Mouse (Mus musculus) gonadal fat pad, adult 2 months (tissue): ENCODE results near the gene Cct3. TPM values are rescaled to one million over a fixed set of nuclear protein-coding genes. Genes with fewer than 3 reads are reported as not detected.
"Not testable (repeated sequence)": the region's sequence is repeated elsewhere in the genome, so short reads cannot be mapped to it uniquely, and the experiment has no call there.

Experiments
- DNase-seq: peaks from one replicate; pipeline ENCODE4 v3.0.0-alpha.2; 2012; ENCODE audit warnings: low read depth
- polyA plus RNA-seq: library from polyadenylated mRNA; depleted of rRNA; stranded (reverse); fragments of >200 nt; gene quantifications from 2 replicates; pipeline ENCODE4 v1.2.3, GENCODE M21; 2012; rRNA removed

Cct3 gene
- polyA plus RNA-seq, 1 experiment = 134 TPM

- DNase-seq = no peak
These were observed 64.2 kb downstream of the Cct3 start for GRCm38 (mm10) chr3:88361096-88361495.

GRCm38 (mm10) chr3:88361612-88362313 lies 64.8 kb downstream of the Cct3 start:
- DNase-seq = no peak

GRCm38 (mm10) chr3:88363700-88364099 lies 66.8 kb downstream of the Cct3 start:
- no peak for DNase-seq

GRCm38 (mm10) chr3:88364337-88364736 lies 67.4 kb downstream of the Cct3 start, which contains the start of gene Paqr6:
Paqr6 (plus strand) TSS chr3:88364584.
- no peak for DNase-seq

GRCm38 (mm10) chr3:88365705-88366361 lies 68.9 kb downstream of the Cct3 start:
- DNase-seq = no peak

- not testable (repeated sequence) for DNase-seq
These were observed 70.0 kb downstream of the Cct3 start for GRCm38 (mm10) chr3:88366830-88367428.

- DNase-seq = not testable (repeated sequence)
These were observed 70.6 kb downstream of the Cct3 start for GRCm38 (mm10) chr3:88367517-88367916.

- DNase-seq = not testable (repeated sequence)
These were observed 71.6 kb downstream of the Cct3 start for GRCm38 (mm10) chr3:88368511-88368910.

Other genes starting within 250 kb of the Cct3 start
- gene Naxe, start 238.6 kb upstream of the Cct3 start, polyA plus RNA-seq = 98.6 and 109 TPM in 2 replicates
- 0.88 and 1.5 TPM in 2 replicates for gene Ttc24, start 218.8 kb upstream of the Cct3 start, polyA plus RNA-seq
- gene Iqgap3, start 215.1 kb upstream of the Cct3 start, polyA plus RNA-seq = 1.7 and 2.0 TPM in 2 replicates
- 39.5 and 41.9 TPM in 2 replicates for gene Mef2d, start 154.7 kb upstream of the Cct3 start, polyA plus RNA-seq
- 33.0 TPM in 2 replicates for gene Rhbg, start 42.4 kb upstream of the Cct3 start, polyA plus RNA-seq
- 0.09 and 0.10 TPM in 2 replicates for gene Gm38392, start 9.9 kb upstream of the Cct3 start, polyA plus RNA-seq
- gene Tsacc, start 117 bp upstream of the Cct3 start, polyA plus RNA-seq = 9.8 and 10.7 TPM in 2 replicates
- 255 and 271 TPM in 2 replicates for gene Glmp, start 27.9 kb downstream of the Cct3 start, polyA plus RNA-seq
- gene Tmem79, start 39.0 kb downstream of the Cct3 start, polyA plus RNA-seq = 17.8 and 19.6 TPM in 2 replicates
- gene Smg5, start 39.1 kb downstream of the Cct3 start, polyA plus RNA-seq = 50.4 and 64.5 TPM in 2 replicates
- 11.8 and 14.2 TPM in 2 replicates for gene Paqr6, start 67.5 kb downstream of the Cct3 start, polyA plus RNA-seq
- 214 and 266 TPM in 2 replicates for gene Bglap3, start 75.6 kb downstream of the Cct3 start, polyA plus RNA-seq
- 0.39 TPM in 1 of 2 replicates, not detected in the other for gene Bglap2, start 81.6 kb downstream of the Cct3 start, polyA plus RNA-seq
- not detected in 2 replicates for gene Bglap, start 87.3 kb downstream of the Cct3 start, polyA plus RNA-seq
- 23.9 and 31.0 TPM in 2 replicates for gene Pmf1, start 113.2 kb downstream of the Cct3 start, polyA plus RNA-seq
- gene Slc25a44, start 128.0 kb downstream of the Cct3 start, polyA plus RNA-seq = 39.1 and 45.0 TPM in 2 replicates
- gene Sema4a, start 164.1 kb downstream of the Cct3 start, polyA plus RNA-seq = 100 and 129 TPM in 2 replicates
- gene Lmna, start 212.8 kb downstream of the Cct3 start, polyA plus RNA-seq = 125 and 138 TPM in 2 replicates
- gene Mex3a, start 235.3 kb downstream of the Cct3 start, polyA plus RNA-seq = 2.0 and 2.6 TPM in 2 replicates